Mouse (Mus musculus): Measurements from ENCODE around the gene Pcbd1. TPM values are rescaled to one million over a fixed set of nuclear protein-coding genes. Genes with fewer than 3 reads are reported as not detected.

Gene Pcbd1
- polyA plus RNA-seq (2014; fragmentation: Nextera tagmentation; extraction: Ambion mirVana) = 29.9 and 31.0 TPM in 2 replicates

DNA sequence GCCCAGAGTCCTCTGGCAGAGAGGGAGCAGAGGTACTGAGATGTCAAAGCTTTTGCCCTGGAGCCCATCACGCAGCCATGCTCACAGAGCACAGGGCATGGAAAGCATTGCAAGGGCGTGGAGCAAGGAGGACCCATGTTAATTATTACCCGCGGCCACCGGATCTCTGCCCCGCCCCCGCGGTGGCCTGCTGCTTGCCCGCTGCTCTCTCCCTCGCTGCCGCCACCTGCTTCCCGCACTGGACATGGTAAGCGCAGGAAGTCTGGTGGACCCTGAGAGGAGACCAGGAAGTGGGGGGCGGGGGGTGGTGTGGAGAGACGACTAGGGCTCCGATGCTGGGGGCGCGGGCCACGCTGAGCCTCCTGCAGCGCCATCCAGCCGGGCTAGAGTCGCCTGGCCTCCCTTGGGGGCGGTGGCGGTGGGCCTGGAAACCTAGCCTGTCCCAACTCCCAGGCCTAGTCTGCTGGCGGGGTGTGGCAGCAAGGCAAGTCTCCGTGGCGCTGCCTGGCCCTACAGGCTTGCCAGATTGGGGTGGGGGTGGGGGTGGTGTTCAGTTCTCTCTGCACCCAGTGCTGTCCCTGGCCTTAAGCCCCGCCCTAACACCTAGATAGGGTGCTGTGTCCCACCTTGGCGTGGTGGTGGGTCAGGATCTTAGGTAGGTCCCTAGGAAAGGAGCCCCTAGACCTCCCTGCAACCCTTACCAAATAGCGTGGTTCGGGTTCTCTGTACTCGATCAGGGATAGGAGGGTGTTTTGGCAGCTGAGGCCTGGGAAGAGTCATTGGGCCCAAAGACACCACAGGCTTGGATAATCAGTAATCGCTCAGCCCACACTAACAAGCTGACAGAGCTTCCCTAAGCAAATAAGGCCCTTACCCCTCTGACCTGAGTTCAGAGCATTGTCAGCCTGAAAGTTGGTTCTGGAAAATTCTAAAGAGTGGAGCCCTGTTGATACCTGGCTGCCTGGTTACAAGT, at the start of gene Pcbd1:
TSS of gene Pcbd1 (plus strand) at position 162 of the 973 bp plus-strand sequence.
- Histone ChIP-seq H3K4me3 (ENCODE audit: low read depth, low read length) (peak within 1 kb of the TSS; percentile 36), H3K27ac (ENCODE audit: low read depth, low read length) (no peak within 1 kb of the TSS), H3K9me3 (ENCODE audit: control insufficient read depth, low read length) (no peaks in the 10 kb centered on the region), H3K4me2 (peak within 1 kb of the TSS; percentile 73), H3K27me3 (ENCODE audit: control insufficient read depth, insufficient read depth, low read length) (no peaks in the 10 kb centered on the region), H3K4me1 (ENCODE audit: control insufficient read depth, insufficient read depth, low read length) (peaks cover 7% of the 10 kb centered on the region), H3K9ac (ENCODE audit: low read length) (peak within 1 kb of the TSS; percentile 83), H3K36me3 (ENCODE audit: control insufficient read depth, insufficient read depth, low read length) (no peaks in the 10 kb centered on the region)
- DNase-seq (ENCODE audit: low spot score, missing footprints) (peak; percentile 93), ATAC-seq (ENCODE audit: low FRiP score) (peak; percentile 76)
- 12% methylated on average over 33 of the region's 33 CpGs for WGBS

DNA sequence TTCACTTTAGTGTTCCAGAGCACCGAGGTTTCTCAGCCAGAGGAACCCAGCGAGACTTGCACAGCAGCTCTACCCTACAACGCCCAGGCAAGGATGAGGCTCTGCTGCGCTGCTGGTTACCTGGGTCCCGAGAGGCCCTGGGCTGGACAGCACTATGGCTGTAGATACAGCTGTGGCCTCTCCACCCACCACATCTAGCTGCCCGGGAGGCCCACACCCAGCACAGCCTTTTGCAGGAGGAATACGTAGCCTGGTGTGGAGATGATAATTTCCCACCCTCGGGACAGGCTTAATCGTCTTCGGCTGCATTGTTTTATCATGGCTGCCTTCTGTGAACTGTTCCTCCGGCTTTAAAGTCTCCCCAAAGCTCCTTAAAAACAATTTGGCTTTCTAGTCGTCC, 49.5 kb upstream of the Pcbd1 start:
- ATAC-seq (ENCODE audit: low FRiP score) (no peak), DNase-seq (ENCODE audit: low spot score, missing footprints) (no peak)
- H3K27ac ChIP-seq (ENCODE audit: low read depth, low read length) = no peak overlapping the region
- H3K9me3 ChIP-seq (ENCODE audit: control insufficient read depth, low read length) = no peaks in the 10 kb centered on the region
- no peak overlapping the region for H3K4me2 ChIP-seq
- no peak overlapping the region for H3K9ac ChIP-seq (ENCODE audit: low read length)
- H3K4me1 ChIP-seq (ENCODE audit: control insufficient read depth, insufficient read depth, low read length) = no peaks in the 10 kb centered on the region
- H3K36me3 ChIP-seq (ENCODE audit: control insufficient read depth, insufficient read depth, low read length) = no peaks in the 10 kb centered on the region
- H3K4me3 ChIP-seq (ENCODE audit: low read depth, low read length) = no peak overlapping the region
- H3K27me3 ChIP-seq (ENCODE audit: control insufficient read depth, insufficient read depth, low read length) = no peaks in the 10 kb centered on the region
- WGBS = 66% methylated on average over 12 of the region's 12 CpGs

DNA sequence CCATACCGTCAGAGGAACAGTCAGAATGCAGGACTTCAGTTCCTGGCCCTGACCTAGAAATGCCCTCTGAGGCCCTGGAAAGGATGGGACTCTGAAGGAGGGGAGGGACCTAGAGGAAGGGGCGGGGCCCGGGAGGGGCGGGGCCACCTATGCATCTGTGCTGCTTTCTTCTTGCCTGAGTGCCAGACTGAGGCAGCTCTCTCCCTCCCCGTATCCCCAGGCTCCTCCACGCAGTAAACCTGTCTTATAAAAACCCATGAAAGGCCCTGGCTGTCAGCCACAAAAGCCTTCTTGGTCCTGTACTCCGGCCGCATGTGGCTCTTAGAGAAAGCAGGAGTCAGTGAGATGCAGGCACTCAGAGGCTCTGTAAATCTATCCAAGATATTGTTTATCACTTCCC, 44.0 kb upstream of the Pcbd1 start:
- Histone ChIP-seq H3K27ac (ENCODE audit: low read depth, low read length) (no peak overlapping the region), H3K9me3 (ENCODE audit: control insufficient read depth, low read length) (no peaks in the 10 kb centered on the region), H3K4me2 (no peak overlapping the region), H3K27me3 (ENCODE audit: control insufficient read depth, insufficient read depth, low read length) (no peaks in the 10 kb centered on the region), H3K4me3 (ENCODE audit: low read depth, low read length) (no peak overlapping the region), H3K9ac (ENCODE audit: low read length) (no peak overlapping the region), H3K4me1 (ENCODE audit: control insufficient read depth, insufficient read depth, low read length) (no peaks in the 10 kb centered on the region), H3K36me3 (ENCODE audit: control insufficient read depth, insufficient read depth, low read length) (no peaks in the 10 kb centered on the region)
- WGBS = 24% methylated on average over 8 of the region's 8 CpGs
- DNase-seq (ENCODE audit: low spot score, missing footprints) = no peak
- ATAC-seq (ENCODE audit: low FRiP score) = peak; percentile 33; the same call in 1 of the 2 replicates

DNA sequence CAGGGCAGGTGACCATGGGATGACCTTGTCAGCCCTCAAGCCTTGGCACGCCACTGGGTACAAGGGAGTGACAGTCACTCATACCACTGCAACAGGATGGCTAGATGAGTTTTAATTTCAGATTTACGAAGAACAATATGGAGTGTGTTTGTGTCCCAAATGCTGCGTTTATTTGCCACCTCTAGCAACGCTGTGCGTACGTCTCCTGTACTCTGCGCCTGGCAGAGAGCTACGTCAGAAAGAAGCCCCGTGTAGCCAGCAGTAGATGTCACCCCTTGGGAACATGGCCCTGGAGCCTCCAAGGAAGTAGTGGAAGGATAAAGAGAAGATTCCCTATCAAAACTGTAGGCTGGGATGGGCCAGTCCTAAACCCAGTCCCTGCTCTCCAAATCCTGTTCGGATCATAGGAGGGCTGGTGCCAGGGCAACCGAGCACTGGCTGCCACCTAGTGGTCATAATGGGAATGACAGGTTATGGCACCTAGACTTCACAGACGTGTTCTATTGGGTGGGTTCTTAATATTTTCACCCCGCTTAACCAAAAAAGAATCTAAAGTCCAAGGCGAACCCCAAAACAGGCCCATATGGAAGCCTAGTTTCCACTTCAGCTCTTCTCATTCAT, 37.0 kb upstream of the Pcbd1 start:
- peak; percentile 68 for ATAC-seq (ENCODE audit: low FRiP score)

DNA sequence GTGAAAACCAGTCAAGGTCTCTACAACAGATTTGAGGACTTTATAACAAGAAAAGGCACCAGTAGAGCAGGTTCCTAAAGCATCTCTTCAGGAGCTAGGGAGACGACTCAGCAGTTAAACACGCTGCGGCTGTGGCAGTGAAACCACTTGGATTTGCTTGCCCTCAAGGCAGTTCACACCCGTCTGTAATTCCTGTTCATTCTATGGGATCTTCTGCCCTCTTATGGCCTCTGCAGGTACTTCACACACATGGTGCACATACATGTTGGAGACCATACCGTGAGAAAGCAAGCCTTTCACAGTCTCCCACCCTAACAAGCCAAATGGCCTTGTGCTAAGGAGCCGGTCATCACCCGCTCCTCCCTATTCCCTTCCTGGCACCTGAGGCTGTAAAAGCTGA, 32.5 kb upstream of the Pcbd1 start:
- Histone ChIP-seq H3K9ac (ENCODE audit: low read length) (no peak overlapping the region), H3K27me3 (ENCODE audit: control insufficient read depth, insufficient read depth, low read length) (no peaks in the 10 kb centered on the region), H3K4me1 (ENCODE audit: control insufficient read depth, insufficient read depth, low read length) (no peaks in the 10 kb centered on the region), H3K27ac (ENCODE audit: low read depth, low read length) (no peak overlapping the region), H3K9me3 (ENCODE audit: control insufficient read depth, low read length) (no peaks in the 10 kb centered on the region; the same call in 1 of the 2 replicates), H3K4me3 (ENCODE audit: low read depth, low read length) (no peak overlapping the region), H3K36me3 (ENCODE audit: control insufficient read depth, insufficient read depth, low read length) (no peaks in the 10 kb centered on the region), H3K4me2 (no peak overlapping the region)
- WGBS = 95% methylated on average over 7 of the region's 7 CpGs
- DNase-seq (ENCODE audit: low spot score, missing footprints) (no peak), ATAC-seq (ENCODE audit: low FRiP score) (no peak)

More for the DNA sequence above, 37.0 kb upstream of the Pcbd1 start:
- Histone ChIP-seq H3K9me3 (ENCODE audit: control insufficient read depth, low read length) (no peaks in the 10 kb centered on the region; the same call in 1 of the 2 replicates), H3K27me3 (ENCODE audit: control insufficient read depth, insufficient read depth, low read length) (no peaks in the 10 kb centered on the region), H3K4me3 (ENCODE audit: low read depth, low read length) (no peak overlapping the region), H3K4me1 (ENCODE audit: control insufficient read depth, insufficient read depth, low read length) (no peaks in the 10 kb centered on the region), H3K36me3 (ENCODE audit: control insufficient read depth, insufficient read depth, low read length) (no peaks in the 10 kb centered on the region), H3K27ac (ENCODE audit: low read depth, low read length) (no peak overlapping the region), H3K4me2 (no peak overlapping the region), H3K9ac (ENCODE audit: low read length) (no peak overlapping the region)
- WGBS = 63% methylated on average over 14 of the region's 14 CpGs
- DNase-seq (ENCODE audit: low spot score, missing footprints) = peak; percentile 95

DNA sequence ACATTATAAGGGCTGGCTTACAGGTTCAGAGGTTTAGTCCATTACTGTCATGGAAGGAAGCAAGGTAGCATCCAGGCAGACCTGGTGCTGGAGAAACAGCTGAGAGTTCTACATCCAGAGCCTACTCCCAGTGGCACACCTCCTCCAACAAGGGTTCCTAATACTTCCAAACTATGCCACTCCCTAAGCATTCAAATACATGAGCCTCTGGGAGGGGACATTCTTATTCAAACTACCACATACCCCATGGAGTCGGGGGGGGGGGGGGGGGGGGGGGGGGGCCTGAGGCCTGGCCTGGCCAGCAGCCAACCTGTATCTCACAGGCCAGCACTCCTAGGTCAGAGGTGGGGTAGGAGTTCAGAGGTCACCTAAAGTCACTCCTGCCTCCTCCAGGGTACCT, 30.0 kb upstream of the Pcbd1 start:
- H3K9me3 ChIP-seq (ENCODE audit: control insufficient read depth, low read length) = no peaks in the 10 kb centered on the region; the same call in 1 of the 2 replicates
- DNase-seq (ENCODE audit: low spot score, missing footprints) = no peak
- H3K4me1 ChIP-seq (ENCODE audit: control insufficient read depth, insufficient read depth, low read length) = no peaks in the 10 kb centered on the region
- ATAC-seq (ENCODE audit: low FRiP score) = no peak
- H3K4me2 ChIP-seq = no peak overlapping the region
- no peaks in the 10 kb centered on the region for H3K36me3 ChIP-seq (ENCODE audit: control insufficient read depth, insufficient read depth, low read length)
- no CpG with 5 or more reads among the region's 1 CpGs for WGBS
- H3K4me3 ChIP-seq (ENCODE audit: low read depth, low read length) = no peak overlapping the region
- no peaks in the 10 kb centered on the region for H3K27me3 ChIP-seq (ENCODE audit: control insufficient read depth, insufficient read depth, low read length)
- H3K9ac ChIP-seq (ENCODE audit: low read length) = no peak overlapping the region
- no peak overlapping the region for H3K27ac ChIP-seq (ENCODE audit: low read depth, low read length)

DNA sequence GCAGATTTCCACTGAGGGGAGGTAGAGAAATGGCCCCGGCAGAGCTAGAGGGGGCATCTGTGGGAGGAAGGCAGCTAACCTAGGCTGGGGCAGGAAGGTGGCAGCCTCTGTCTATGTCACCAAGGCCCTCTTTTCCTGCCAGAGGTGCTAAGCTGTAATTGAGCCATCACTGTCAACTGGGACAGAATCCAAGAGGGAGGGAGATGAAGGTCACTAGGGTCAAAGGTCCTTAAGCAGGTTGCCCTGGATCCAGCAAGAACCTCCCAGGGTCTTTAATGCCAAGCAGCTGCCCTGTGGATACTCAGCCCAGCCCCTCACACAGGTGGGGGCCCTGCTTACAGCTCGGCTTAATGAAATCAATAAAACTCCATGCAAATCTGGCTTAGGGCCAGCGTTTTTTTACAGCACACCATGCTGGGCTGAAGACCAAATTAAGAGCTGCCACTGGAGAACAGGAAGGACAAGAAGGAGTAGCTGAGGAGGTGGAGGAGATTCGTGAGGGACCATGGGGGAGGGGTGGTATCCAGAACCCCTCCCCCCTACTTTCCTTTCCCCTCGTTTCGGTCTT, 29.5 kb upstream of the Pcbd1 start:
- Histone ChIP-seq H3K9ac (ENCODE audit: low read length) (no peak overlapping the region), H3K36me3 (ENCODE audit: control insufficient read depth, insufficient read depth, low read length) (no peaks in the 10 kb centered on the region), H3K9me3 (ENCODE audit: control insufficient read depth, low read length) (no peaks in the 10 kb centered on the region; the same call in 1 of the 2 replicates), H3K4me2 (no peak overlapping the region), H3K27me3 (ENCODE audit: control insufficient read depth, insufficient read depth, low read length) (no peaks in the 10 kb centered on the region), H3K4me1 (ENCODE audit: control insufficient read depth, insufficient read depth, low read length) (peaks cover 2% of the 10 kb centered on the region; the same call in 1 of the 2 replicates), H3K27ac (ENCODE audit: low read depth, low read length) (no peak overlapping the region), H3K4me3 (ENCODE audit: low read depth, low read length) (no peak overlapping the region)
- 35% methylated on average over 6 of the region's 6 CpGs for WGBS
- peak; percentile 84 for DNase-seq (ENCODE audit: low spot score, missing footprints)
- no peak for ATAC-seq (ENCODE audit: low FRiP score)

DNA sequence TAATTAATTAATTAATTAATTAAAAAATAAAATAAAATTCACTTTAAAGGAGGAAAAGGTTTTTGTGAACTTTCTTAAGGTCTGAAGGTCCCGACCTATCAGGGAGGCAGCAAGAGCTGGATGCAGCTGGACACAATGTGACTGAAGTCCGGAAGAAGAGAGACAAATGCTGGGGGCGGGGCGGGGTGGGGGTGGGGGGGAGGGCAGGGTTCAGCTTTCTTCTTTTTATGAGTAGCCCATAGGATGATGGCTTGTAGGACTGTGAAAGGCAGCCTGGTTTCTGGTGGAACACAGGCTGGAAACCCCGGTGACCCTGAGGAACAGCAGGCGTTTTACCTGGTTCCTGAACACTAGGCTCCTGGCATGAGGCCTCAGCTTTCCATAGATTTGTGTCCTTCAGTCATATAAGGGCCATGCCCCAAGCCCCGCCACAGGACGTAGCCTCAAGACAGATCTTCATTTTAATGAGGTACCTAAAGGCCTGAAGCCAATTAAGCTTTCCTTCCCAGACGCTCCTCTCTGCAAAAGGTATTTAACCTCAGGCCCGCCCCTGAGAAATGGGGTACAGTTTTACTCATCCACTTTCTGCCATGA, 25.8 kb upstream of the Pcbd1 start:
- H3K4me1 ChIP-seq (ENCODE audit: control insufficient read depth, insufficient read depth, low read length) = peaks cover 10% of the 10 kb centered on the region
- H3K9ac ChIP-seq (ENCODE audit: low read length) = no peak overlapping the region
- H3K27me3 ChIP-seq (ENCODE audit: control insufficient read depth, insufficient read depth, low read length) = no peaks in the 10 kb centered on the region
- H3K4me2 ChIP-seq = no peak overlapping the region
- H3K36me3 ChIP-seq (ENCODE audit: control insufficient read depth, insufficient read depth, low read length) = no peaks in the 10 kb centered on the region
- ATAC-seq (ENCODE audit: low FRiP score) (no peak), DNase-seq (ENCODE audit: low spot score, missing footprints) (peak; percentile 85)
- no peak overlapping the region for H3K27ac ChIP-seq (ENCODE audit: low read depth, low read length)
- 70% methylated on average over 10 of the region's 10 CpGs for WGBS
- no peaks in the 10 kb centered on the region for H3K9me3 ChIP-seq (ENCODE audit: control insufficient read depth, low read length)
- no peak overlapping the region for H3K4me3 ChIP-seq (ENCODE audit: low read depth, low read length)

Data from midbrain, embryonic 11.5 days (tissue).